Mouse (Mus musculus) ES-E14 (cell line): ENCODE results near the gene Neurod1. TPM values are rescaled to one million over a fixed set of nuclear protein-coding genes. Genes with fewer than 3 reads are reported as not detected.
A peak's percentile ranks its signal among the peaks of the same experiment; 100 is the strongest.

Source experiments
- DNase-seq: peaks from one replicate; pipeline ENCODE4 v3.0.0-alpha.2; 2013; ENCODE audit warnings: low read depth, low spot score
- H3K27ac ChIP-seq: 2 replicates; pipeline ENCODE4 v1.5.1; 2012; ENCODE audit warnings: low read depth, mild to moderate bottlenecking, low read length, moderate library complexity, mixed read lengths; ENCODE audit not compliant: poor library complexity, insufficient read depth, severe bottlenecking
- H3K36me3 ChIP-seq: 2 replicates; pipeline ENCODE4 v1.6.1; 2012; ENCODE audit warnings: mild to moderate bottlenecking, low read length, moderate library complexity, mixed read lengths; ENCODE audit not compliant: control insufficient read depth, poor library complexity, insufficient read depth, severe bottlenecking
- H3K4me1 ChIP-seq, 2 experiments: fragments of 150-350 bp in 1 of 2; sonication (generic) in 1 of 2; 2 replicates each; pipeline ENCODE4 v1.6.1; 2012; ENCODE audit warnings: low read length in 2 of 2, mild to moderate bottlenecking in 1 of 2, mixed read lengths in 1 of 2; ENCODE audit not compliant: control insufficient read depth in 2 of 2, insufficient read depth in 2 of 2, poor library complexity in 1 of 2
- H3K4me3 ChIP-seq, 2 experiments: fragments of 150-350 bp in 1 of 2; sonication (generic) in 1 of 2; 2 replicates each; pipeline ENCODE4 v1.5.1; 2012; ENCODE audit warnings: low read length in 2 of 2, low read depth in 1 of 2, mild to moderate bottlenecking in 1 of 2, mixed read lengths in 1 of 2; ENCODE audit not compliant: insufficient read depth in 1 of 2, poor library complexity in 1 of 2, severe bottlenecking in 1 of 2
- H3K9ac ChIP-seq: 2 replicates; pipeline ENCODE4 v1.6.1; 2012; ENCODE audit warnings: low read depth, mild to moderate bottlenecking, low read length, mixed read lengths; ENCODE audit not compliant: poor library complexity, insufficient read depth, severe bottlenecking
- H3K9me3 ChIP-seq: fragments of 150-350 bp; sonication (generic); 2 replicates; pipeline ENCODE4 v1.6.1; 2012; ENCODE audit warnings: low read depth, mild to moderate bottlenecking, low read length; ENCODE audit not compliant: control insufficient read depth, insufficient read depth
- CHD2 ChIP-seq: IDR thresholded peaks from 2 replicates; pipeline ENCODE4 v1.6.1; 2014; ENCODE audit warnings: mild to moderate bottlenecking, low read depth, low read length, inconsistent platforms
- HCFC1 ChIP-seq: IDR thresholded peaks from 2 replicates; pipeline ENCODE4 v1.6.1; 2012; ENCODE audit warnings: low read length, inconsistent platforms, borderline replicate concordance; ENCODE audit not compliant: insufficient read depth
- MAFK ChIP-seq: IDR thresholded peaks from 2 replicates; pipeline ENCODE4 v1.6.1; 2014; ENCODE audit warnings: mild to moderate bottlenecking, low read depth, low read length, inconsistent platforms; ENCODE audit not compliant: insufficient read depth
- ZC3H11A ChIP-seq: IDR thresholded peaks from 2 replicates; pipeline ENCODE4 v1.6.1; 2012; ENCODE audit warnings: low read depth, mild to moderate bottlenecking, inconsistent platforms, low read length, borderline replicate concordance
- ZNF384 ChIP-seq: IDR thresholded peaks from 2 replicates; pipeline ENCODE4 v1.6.1; 2012; ENCODE audit warnings: low read depth, low read length, inconsistent platforms
- in situ Hi-C, 2 experiments: fragments of 600-800 bp; cut with MboI; formaldehyde crosslinking; loops; one replicate each; pipeline ENCODE4 v1.15.1; 2025; ENCODE audit warnings: low sequenced_read_pairs in 2 of 2, inconsistent platforms in 1 of 2; ENCODE audit not compliant: unreplicated experiment in 2 of 2
- total RNA-seq: library from RNA; depleted of rRNA; stranded (reverse); fragments of 300-350 nt; gene quantifications from 2 replicates; pipeline ENCODE4 v1.2.3, GENCODE M21; 2012; rRNA removed

Neurod1 gene
- 1.3 and 7.0 TPM in 2 replicates for total RNA-seq

GRCm38 (mm10) chr2:79456575-79457349, at the start of gene Neurod1, which contains the start of gene Cerkl:
TSS of gene Neurod1 (minus strand) at chr2:79456751.
TSS of gene Cerkl (minus strand) at chr2:79456785.
- in situ Hi-C loops = no loop called here
- peaks cover 5 to 6% of the 10 kb centered on the region in 2 experiments for H3K4me1 ChIP-seq
- H3K9ac ChIP-seq = no peak within 1 kb of the TSS; the same call in 1 of the 2 replicates

GRCm38 (mm10) chr2:79498990-79499755, 42.6 kb upstream of the Neurod1 start:
- TF ChIP-seq ZC3H11A (peak; percentile 99), CHD2 (no peak), HCFC1 (no peak), MAFK (peak; percentile 92), ZNF384 (0 out of 2 replicates have a peak, but pooled peaks have one; percentile 9)
- no peak overlapping the region for H3K4me3 ChIP-seq

More at GRCm38 (mm10) chr2:79456575-79457349, at the start of gene Neurod1, which contains the start of gene Cerkl:
- peak; percentile 56 for DNase-seq
- no peaks in the 10 kb centered on the region for H3K36me3 ChIP-seq
- H3K27ac ChIP-seq = no peak within 1 kb of the TSS
- no peak for TF ChIP-seq CHD2
- TF ChIP-seq MAFK = no peak
- no peak for TF ChIP-seq ZC3H11A
- no peak for TF ChIP-seq HCFC1
- no peak for TF ChIP-seq ZNF384
- no peaks in the 10 kb centered on the region for H3K9me3 ChIP-seq
- peak within 1 kb of the TSS; percentile 57 to 71 for H3K4me3 ChIP-seq

GRCm38 (mm10) chr2:79485127-79485526, 28.6 kb upstream of the Neurod1 start:
- Histone ChIP-seq H3K27ac (no peak overlapping the region), H3K36me3 (no peaks in the 10 kb centered on the region), H3K9me3 (no peaks in the 10 kb centered on the region), H3K9ac (no peak overlapping the region), H3K4me1 (no peaks in the 10 kb centered on the region), H3K4me3 (no peak overlapping the region)
- in situ Hi-C loops = no loop called here
- DNase-seq = no peak
- no peak for TF ChIP-seq ZNF384
- no peak for TF ChIP-seq CHD2
- no peak for TF ChIP-seq HCFC1
- no peak for TF ChIP-seq ZC3H11A
- TF ChIP-seq MAFK = no peak

More at GRCm38 (mm10) chr2:79498990-79499755, 42.6 kb upstream of the Neurod1 start:
- Histone ChIP-seq H3K36me3 (no peaks in the 10 kb centered on the region), H3K9ac (no peak overlapping the region), H3K9me3 (no peaks in the 10 kb centered on the region), H3K4me1 (peaks cover 0 to 3% of the 10 kb centered on the region in 2 experiments; a peak in 1 of 4 replicates), H3K27ac (no peak overlapping the region)
- DNase-seq = peak; percentile 60
- in situ Hi-C loops = loop anchor here (5.0 to 10.0 kb wide), 2 partner anchors 122 to 124 kb away; no protein-coding TSS in a partner anchor

- Histone ChIP-seq H3K9ac (no peak overlapping the region), H3K36me3 (no peaks in the 10 kb centered on the region), H3K9me3 (no peaks in the 10 kb centered on the region), H3K27ac (no peak overlapping the region), H3K4me1 (no peaks in the 10 kb centered on the region), H3K4me3 (no peak overlapping the region)
- in situ Hi-C loops = no loop called here
- no peak for DNase-seq
- TF ChIP-seq ZNF384 = no peak
- TF ChIP-seq CHD2 = no peak
- no peak for TF ChIP-seq HCFC1
- TF ChIP-seq MAFK = no peak
- no peak for TF ChIP-seq ZC3H11A
These were observed 26.0 kb upstream of the Neurod1 start for GRCm38 (mm10) chr2:79482511-79482910.
